Mouse (Mus musculus): ENCODE data around the gene Smox.

Smox gene

GRCm38 (mm10) chr2:131484182-131484581, 7.1 kb upstream of the Smox start:
- DNase-seq (ENCODE audit: inconsistent ontology term), result no peak

GRCm38 (mm10) chr2:131485126-131485525, 6.2 kb upstream of the Smox start:
- DNase-seq (ENCODE audit: inconsistent ontology term), result no peak

DNA sequence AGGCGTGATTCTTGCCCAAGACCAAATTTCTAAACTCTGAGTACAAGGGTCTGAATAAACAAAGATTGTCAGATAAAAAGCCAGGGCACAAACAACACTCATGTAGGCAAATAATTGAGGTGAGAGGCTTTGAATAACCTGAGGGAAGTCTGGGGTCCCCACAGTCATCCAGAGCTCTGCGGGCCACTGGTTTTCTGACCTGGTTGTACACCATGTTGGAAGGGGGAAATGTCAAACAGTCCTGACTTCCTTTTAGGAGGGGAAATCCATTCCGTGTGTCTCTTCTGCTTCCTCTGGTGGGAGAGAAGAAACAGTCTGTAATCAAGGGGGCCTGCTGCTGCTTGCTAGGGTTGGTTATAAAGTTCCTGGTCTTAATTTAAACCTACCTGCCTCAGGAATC, 5.2 kb upstream of the Smox start:
- no peak for DNase-seq (ENCODE audit: inconsistent ontology term)

GRCm38 (mm10) chr2:131487337-131487736, 4.0 kb upstream of the Smox start:
- DNase-seq (ENCODE audit: inconsistent ontology term), result no peak

GRCm38 (mm10) chr2:131488261-131488660, 3.0 kb upstream of the Smox start:
- DNase-seq (ENCODE audit: inconsistent ontology term), result no peak

GRCm38 (mm10) chr2:131488870-131489269, 2.4 kb upstream of the Smox start:
- no peak for DNase-seq (ENCODE audit: inconsistent ontology term)

DNA sequence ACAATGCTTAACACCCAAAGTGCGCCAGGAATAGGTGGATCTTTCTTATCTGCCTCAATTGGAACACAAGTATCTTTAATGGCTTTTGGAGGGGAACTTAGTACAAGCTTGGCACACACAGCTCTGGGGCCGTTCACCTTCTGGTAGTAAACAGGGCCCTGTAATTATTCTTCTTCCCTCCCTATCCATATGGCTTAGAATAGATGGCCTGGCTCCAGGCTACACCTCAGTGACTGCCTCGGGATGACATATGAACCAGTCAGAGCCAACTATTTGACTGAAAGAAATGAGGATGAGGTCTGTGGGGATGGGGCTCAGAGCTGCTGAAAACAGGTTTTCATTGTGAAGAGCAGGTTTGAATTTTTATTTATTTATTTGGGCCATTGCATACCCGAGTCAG, 1.7 kb upstream of the Smox start:
- DNase-seq (ENCODE audit: inconsistent ontology term), result no peak

GRCm38 (mm10) chr2:131491707-131492595, 655 bp downstream of the Smox start:
- DNase-seq (ENCODE audit: inconsistent ontology term), result peak; percentile 91

DNA sequence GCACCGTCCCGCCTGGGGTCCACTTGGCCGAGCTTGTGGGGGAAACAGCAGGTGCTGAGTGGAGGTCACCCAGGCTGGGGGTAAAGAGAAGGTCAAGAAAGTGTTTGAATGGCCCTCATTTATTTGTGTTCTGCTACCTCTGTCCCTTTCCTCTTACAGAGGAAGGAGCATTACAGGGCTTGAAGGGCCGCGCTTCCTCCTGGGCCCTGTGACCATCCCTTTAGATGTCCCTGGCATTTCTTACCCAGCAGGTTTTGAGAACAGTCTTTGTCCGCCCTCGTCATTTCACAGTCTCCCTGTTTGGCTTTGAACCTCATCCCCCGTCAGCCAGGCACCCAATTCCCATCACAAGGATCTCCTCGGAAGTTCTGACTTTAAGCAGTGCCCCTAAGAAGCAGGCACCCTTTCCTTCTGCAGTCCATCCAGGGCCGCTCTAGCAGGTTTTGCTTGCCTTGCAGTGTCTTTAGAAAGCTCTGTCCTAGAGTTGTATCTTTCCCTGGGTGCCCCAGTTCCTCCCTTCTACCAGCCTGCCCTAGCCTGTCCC, 1.4 kb downstream of the Smox start:
- DNase-seq (ENCODE audit: inconsistent ontology term), result no peak

- no peak for DNase-seq (ENCODE audit: inconsistent ontology term)
Measured at GRCm38 (mm10) chr2:131493446-131493845, 2.1 kb downstream of the Smox start.

DNA sequence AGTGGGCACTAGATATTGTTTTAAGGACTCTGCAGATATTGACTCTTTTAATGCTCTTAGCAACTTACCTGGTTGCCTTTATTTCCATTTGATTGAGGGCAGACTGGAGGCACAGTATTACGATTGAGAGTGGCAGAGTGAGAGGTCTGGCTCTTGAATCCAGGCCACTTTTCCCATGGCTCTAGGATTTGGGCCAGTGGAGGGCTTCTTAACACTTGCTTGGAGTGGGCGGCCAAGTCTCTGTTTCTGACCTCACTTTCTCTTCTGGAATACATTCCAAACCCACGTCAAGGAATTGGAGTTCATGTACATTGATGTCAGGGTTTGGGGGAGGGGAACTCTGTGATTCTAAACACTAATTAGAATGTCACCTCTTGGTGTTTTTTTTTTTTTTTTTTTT, 4.0 kb downstream of the Smox start:
- DNase-seq (ENCODE audit: inconsistent ontology term), result no peak

DNA sequence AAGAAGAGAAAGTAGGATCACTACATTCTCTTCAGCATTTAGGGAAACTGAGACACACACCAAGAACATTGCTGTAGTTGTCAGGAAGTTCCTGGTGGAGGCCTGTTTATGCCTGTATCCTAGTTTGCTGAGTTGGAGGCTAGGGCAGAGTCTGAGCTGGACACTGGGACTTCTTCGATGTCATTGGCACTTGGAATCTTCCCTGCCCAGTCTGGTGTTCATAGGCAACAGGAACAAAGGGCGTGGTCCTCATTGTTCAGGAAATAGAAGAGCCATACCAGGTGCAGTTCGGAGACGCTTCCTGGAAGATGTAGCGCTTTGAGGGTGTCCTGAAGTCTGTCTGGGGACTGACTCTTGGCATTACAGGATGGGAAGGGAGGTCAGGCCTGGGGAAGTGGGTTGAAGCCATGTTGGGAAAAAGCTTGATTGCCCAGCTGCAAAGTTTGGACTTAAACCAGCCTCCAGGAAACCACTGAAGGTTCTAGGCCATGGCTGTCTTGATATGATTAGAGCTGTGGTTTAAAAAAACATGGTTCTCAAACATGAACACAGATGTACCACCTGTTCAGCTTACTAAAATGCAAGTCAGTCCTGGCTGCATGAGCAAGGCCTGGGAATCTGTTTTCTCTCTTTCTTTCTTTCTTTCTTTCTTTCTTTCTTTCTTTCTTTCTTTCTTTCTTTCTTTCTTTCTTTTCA, 5.0 kb downstream of the Smox start:
- DNase-seq (ENCODE audit: inconsistent ontology term), result no peak

DNA sequence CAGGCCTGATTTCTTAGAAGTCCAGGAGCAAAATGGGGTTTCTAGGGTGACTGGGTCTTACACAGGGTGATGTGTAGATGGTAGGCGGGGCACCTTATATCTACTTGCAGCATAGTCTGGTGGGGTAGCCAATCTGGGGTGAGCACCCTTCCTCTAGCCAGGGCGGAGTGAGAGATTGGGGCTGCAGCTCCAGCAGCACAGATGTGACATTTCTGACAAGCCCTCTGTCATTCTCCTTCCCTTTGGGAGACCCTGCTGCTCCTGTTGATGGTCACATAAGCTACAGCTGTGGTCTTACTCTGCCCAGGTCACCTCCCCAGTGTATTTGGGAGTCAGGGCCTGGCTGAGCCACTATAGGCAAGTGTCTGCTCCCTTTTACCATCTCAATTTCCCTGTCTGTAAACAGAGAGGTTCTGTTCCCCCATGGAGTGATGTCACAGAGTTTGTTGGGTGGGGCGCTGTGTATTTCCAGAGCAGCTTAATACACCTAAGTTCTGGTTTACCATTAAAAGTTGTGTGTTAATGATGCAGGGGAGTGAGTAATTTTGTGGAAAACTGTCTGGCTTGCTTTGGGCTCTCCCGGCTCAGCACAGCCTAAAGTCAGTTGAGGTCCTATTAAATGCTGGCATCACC, 6.0 kb downstream of the Smox start:
- DNase-seq (ENCODE audit: inconsistent ontology term), result no peak

- peak; percentile 63 for DNase-seq (ENCODE audit: inconsistent ontology term)
Measured at GRCm38 (mm10) chr2:131498219-131498618, 6.9 kb downstream of the Smox start.

DNA sequence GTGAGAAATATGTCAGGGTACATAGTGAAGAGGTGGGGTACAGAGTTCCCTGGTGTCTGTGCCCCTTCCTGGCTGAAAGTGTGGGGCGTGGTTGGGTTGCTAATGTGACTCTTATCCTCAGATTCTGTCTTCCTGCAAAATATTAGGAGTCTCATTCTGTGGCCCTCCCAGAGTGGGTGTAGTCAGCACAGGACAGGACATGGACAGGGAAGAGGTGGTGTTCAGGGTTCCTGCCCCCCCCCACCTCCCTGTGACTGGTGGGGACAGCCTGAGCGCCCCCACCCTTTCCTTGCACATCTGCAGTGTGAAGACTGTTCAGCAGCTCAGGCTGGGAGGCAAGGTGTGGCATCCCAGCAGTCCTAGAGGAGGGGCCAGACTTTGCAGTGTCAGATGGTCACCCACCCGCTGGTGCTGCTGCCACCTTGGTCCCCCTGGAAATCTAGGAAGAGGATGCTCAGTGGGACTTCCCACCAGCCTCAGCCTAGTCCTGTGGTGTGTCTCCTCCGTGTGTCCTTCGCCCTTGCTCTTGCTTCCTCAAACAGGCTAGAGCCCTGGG, 8.1 kb downstream of the Smox start:
- DNase-seq (ENCODE audit: inconsistent ontology term), result no peak

DNA sequence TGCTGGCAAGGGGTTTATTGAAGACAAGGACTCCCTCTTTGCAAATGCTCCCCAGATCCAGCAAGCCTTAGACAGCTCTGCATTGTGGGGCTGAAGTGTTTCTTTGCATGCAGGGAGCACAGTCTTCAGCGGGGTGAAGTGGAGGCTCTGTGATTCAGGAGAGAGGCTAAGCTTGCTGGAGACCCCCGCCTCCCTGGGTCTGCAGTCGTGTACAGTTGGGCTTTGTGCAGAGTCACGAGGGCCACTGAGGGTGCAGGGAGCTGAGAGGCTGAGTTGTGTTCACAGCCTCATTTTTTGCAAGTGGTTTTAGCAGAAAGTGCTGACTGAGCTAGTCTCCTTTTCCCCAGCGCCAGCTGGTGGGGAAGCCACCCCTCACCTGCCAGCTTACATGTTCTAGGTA, 10.6 kb downstream of the Smox start:
- DNase-seq (ENCODE audit: inconsistent ontology term), result no peak

GRCm38 (mm10) chr2:131502561-131502960, 11.3 kb downstream of the Smox start:
- no peak for DNase-seq (ENCODE audit: inconsistent ontology term)

DNA sequence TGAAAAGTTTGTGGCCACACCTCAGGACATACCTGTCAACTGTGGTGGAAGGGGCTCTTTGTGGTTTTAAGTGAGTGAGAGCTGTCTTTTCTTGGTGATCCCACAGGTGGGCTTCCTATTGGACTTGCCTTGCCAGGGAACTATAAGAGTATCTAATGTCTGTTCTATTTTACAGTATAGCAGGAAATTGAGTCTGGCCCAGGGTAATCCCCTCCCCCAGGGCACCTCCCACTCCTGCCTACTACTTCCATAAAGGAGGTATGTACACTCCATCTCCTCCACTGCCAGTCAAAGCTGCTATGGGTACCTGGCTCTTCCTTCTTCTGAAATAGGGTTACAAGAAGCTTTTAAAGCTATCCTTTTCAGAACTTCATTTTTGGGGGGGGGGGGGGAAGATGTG, 14.1 kb downstream of the Smox start:
- DNase-seq (ENCODE audit: inconsistent ontology term), result no peak

DNA sequence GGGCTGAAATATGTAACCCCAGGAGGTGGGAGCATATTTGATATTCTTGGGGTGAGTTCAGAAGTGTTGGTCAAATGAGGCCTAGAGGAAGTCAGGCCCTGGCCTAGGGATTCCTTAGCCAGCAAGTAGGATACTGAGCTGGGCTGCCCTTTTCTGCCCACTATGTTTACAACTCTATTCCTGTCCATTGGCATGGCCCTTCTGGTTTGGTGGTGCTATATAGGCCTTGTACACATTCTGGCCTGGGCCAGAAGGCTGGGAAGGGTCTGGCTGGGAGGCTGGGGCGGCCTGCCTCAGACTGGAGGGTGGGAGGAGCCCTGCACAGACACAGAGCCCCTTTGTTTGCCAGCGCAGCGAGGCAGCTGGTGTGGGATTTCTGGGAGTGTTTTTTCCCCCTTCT, 15.1 kb downstream of the Smox start:
- DNase-seq (ENCODE audit: inconsistent ontology term), result peak; percentile 75

DNA sequence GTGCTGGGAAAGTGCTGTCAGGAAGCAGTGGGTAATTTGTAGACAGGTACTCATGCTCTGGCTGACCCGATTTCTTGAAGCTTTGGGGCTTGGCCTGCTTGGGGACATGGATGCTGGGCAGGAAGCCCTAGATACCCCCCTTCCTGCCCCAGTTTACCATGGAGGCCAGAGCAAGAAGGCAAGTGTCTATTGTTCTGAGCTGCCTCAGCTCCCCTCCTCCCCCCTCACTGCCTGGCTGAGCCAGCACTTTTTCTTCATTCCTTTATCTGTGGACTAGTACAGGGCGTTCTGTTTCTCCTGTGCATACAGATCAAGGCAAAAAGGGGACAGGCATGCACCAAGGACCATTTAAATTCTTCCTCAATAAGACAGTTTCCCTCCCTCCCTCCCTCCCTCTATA, 17.2 kb downstream of the Smox start:
- no peak for DNase-seq (ENCODE audit: inconsistent ontology term)

- peak; percentile 74 for DNase-seq (ENCODE audit: inconsistent ontology term)
Measured at GRCm38 (mm10) chr2:131509671-131510313, 18.5 kb downstream of the Smox start.

DNA sequence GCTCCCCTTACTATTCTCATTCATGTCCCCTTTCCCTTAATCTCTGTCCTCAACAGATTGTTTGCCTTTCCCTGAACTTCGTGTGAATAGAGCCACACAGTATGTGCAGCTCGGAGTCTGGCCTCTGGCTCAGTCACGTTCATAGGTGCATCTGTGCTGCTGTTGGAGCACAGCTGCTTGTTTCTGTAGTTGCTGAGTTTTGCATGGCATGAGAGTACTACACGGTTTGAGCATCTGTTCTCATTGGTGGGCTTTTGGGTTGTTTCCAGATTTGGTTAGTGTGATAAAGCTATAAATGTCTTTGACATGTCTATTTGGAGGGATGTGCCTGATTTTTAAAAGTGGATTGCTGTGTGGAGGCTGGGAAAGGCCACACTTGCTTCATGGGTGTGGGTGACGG, 19.2 kb downstream of the Smox start:
- no peak for DNase-seq (ENCODE audit: inconsistent ontology term)

Data from Muller cell, postnatal 12 days (primary cell).